Mouse (Mus musculus) liver, embryonic 13.5 days (tissue): Measurements from ENCODE around the gene Akp3. TPM values are rescaled to one million over a fixed set of nuclear protein-coding genes. Genes with fewer than 3 reads are reported as not detected.

Experiments used
- ATAC-seq: fragments of 200-750 bp; cut with Nextera tagmentation; 2 replicates; pipeline ENCODE4 v1.8.0; 2017; ENCODE audit warnings: low read depth, mild to moderate bottlenecking, moderate number of reproducible peaks, moderate library complexity
- DNase-seq: peaks from one replicate; pipeline ENCODE4 v3.0.0; 2022
- H3K27ac ChIP-seq: fragments of 300-500 bp; sonication (generic); 2 replicates; pipeline ENCODE4 v1.5.1; 2015; ENCODE audit warnings: moderate library complexity, mild to moderate bottlenecking, inconsistent platforms
- H3K27me3 ChIP-seq: fragments of 300-500 bp; sonication (generic); 2 replicates; pipeline ENCODE4 v1.6.1; 2015; ENCODE audit warnings: mild to moderate bottlenecking, inconsistent platforms
- H3K36me3 ChIP-seq: fragments of 300-500 bp; sonication (generic); 2 replicates; pipeline ENCODE4 v1.6.1; 2015; ENCODE audit warnings: mild to moderate bottlenecking, inconsistent platforms
- H3K4me1 ChIP-seq: fragments of 300-500 bp; sonication (generic); replicated peaks from 2 replicates; pipeline ENCODE4 v1.6.1; 2015; ENCODE audit warnings: inconsistent platforms
- H3K4me2 ChIP-seq: fragments of 300-500 bp; sonication (generic); 2 replicates; pipeline ENCODE4 v1.6.1; 2015; ENCODE audit warnings: inconsistent platforms, mild to moderate bottlenecking, moderate library complexity
- H3K4me3 ChIP-seq: fragments of 300-500 bp; sonication (generic); replicated peaks from 2 replicates; pipeline ENCODE4 v1.5.1; 2015; ENCODE audit warnings: mild to moderate bottlenecking, inconsistent platforms
- H3K9ac ChIP-seq: fragments of 300-500 bp; sonication (generic); 2 replicates; pipeline ENCODE4 v1.6.1; 2015; ENCODE audit warnings: mild to moderate bottlenecking, inconsistent platforms
- H3K9me3 ChIP-seq: fragments of 300-500 bp; sonication (generic); replicated peaks from 2 replicates; pipeline ENCODE4 v1.6.1; 2016; ENCODE audit warnings: inconsistent platforms
- WGBS: fragments of 180-500 bp; shearing (Covaris S2); methylation state at CpG from one replicate; pipeline ENCODE4 v1.1.7; 2015; ENCODE audit not compliant: insufficient replicate concordance; 5-methylcytosine and 5-hydroxymethylcytosine counted together
- polyA plus RNA-seq: library from polyadenylated mRNA; unstranded; fragments of >200 nt; fragmentation: Nextera tagmentation; extraction: Ambion mirVana; gene quantifications from 2 replicates; pipeline ENCODE4 v1.2.1, GENCODE M21; 2015

Gene Akp3
- not detected in 2 replicates for polyA plus RNA-seq

GRCm38 (mm10) chr1:87124673-87125072, at the start of gene Akp3:
TSS of gene Akp3 (plus strand) at chr1:87124973.
- no peak within 1 kb of the TSS for H3K4me2 ChIP-seq
- no peak for DNase-seq

GRCm38 (mm10) chr1:87086196-87086595, 38.6 kb upstream of the Akp3 start:
- Histone ChIP-seq H3K27me3 (0 out of 2 replicates have a peak, but pooled peaks cover 5% of the 10 kb centered on the region), H3K4me2 (no peak overlapping the region), H3K36me3 (no peaks in the 10 kb centered on the region), H3K9me3 (no peaks in the 10 kb centered on the region), H3K9ac (no peak overlapping the region), H3K27ac (no peak overlapping the region), H3K4me1 (no peaks in the 10 kb centered on the region), H3K4me3 (no peak overlapping the region)
- WGBS: 45% methylated on average over 4 of the region's 4 CpGs
- ATAC-seq (no peak), DNase-seq (no peak)

More at GRCm38 (mm10) chr1:87124673-87125072, at the start of gene Akp3:
- Histone ChIP-seq H3K4me3 (no peak within 1 kb of the TSS), H3K4me1 (no peaks in the 10 kb centered on the region), H3K27me3 (peaks cover 43% of the 10 kb centered on the region), H3K9ac (no peak within 1 kb of the TSS), H3K9me3 (no peaks in the 10 kb centered on the region), H3K27ac (no peak within 1 kb of the TSS), H3K36me3 (no peaks in the 10 kb centered on the region)
- ATAC-seq: no peak
- WGBS: 58% methylated on average over 6 of the region's 6 CpGs

GRCm38 (mm10) chr1:87086964-87087363, 37.8 kb upstream of the Akp3 start:
- H3K4me1 ChIP-seq: no peaks in the 10 kb centered on the region
- 61% methylated on average over 17 of the region's 17 CpGs for WGBS
- H3K36me3 ChIP-seq: no peaks in the 10 kb centered on the region
- H3K27me3 ChIP-seq: 0 out of 2 replicates have a peak, but pooled peaks cover 5% of the 10 kb centered on the region
- H3K4me3 ChIP-seq: no peak overlapping the region
- ATAC-seq (no peak), DNase-seq (no peak)
- no peak overlapping the region for H3K27ac ChIP-seq
- no peaks in the 10 kb centered on the region for H3K9me3 ChIP-seq
- no peak overlapping the region for H3K9ac ChIP-seq
- H3K4me2 ChIP-seq: no peak overlapping the region

- Histone ChIP-seq H3K27ac (no peak overlapping the region), H3K9ac (no peak overlapping the region), H3K4me3 (no peak overlapping the region), H3K9me3 (no peaks in the 10 kb centered on the region), H3K27me3 (0 out of 2 replicates have a peak, but pooled peaks cover 4% of the 10 kb centered on the region), H3K4me1 (no peaks in the 10 kb centered on the region), H3K4me2 (no peak overlapping the region), H3K36me3 (no peaks in the 10 kb centered on the region)
- DNase-seq (no peak), ATAC-seq (no peak)
- 84% methylated on average over 11 of the region's 11 CpGs for WGBS
Measured at GRCm38 (mm10) chr1:87089251-87089650, 35.5 kb upstream of the Akp3 start.

GRCm38 (mm10) chr1:87089828-87090227, 34.9 kb upstream of the Akp3 start, which contains the start of gene Alppl2:
TSS of gene Alppl2 (minus strand) at chr1:87089928.
- H3K9me3 ChIP-seq: no peaks in the 10 kb centered on the region
- no peak within 1 kb of the TSS for H3K9ac ChIP-seq
- H3K27ac ChIP-seq: no peak within 1 kb of the TSS
- H3K4me3 ChIP-seq: no peak within 1 kb of the TSS
- H3K4me2 ChIP-seq: no peak within 1 kb of the TSS
- H3K27me3 ChIP-seq: no peaks in the 10 kb centered on the region
- H3K36me3 ChIP-seq: no peaks in the 10 kb centered on the region
- ATAC-seq (no peak), DNase-seq (no peak)
- no peaks in the 10 kb centered on the region for H3K4me1 ChIP-seq
- 59% methylated on average over 4 of the region's 4 CpGs for WGBS

- Histone ChIP-seq H3K4me2 (no peak overlapping the region), H3K27me3 (peaks cover 16% of the 10 kb centered on the region), H3K9me3 (no peaks in the 10 kb centered on the region), H3K4me1 (0 out of 2 replicates have a peak, but pooled peaks cover 2% of the 10 kb centered on the region), H3K9ac (no peak overlapping the region), H3K27ac (no peak overlapping the region), H3K36me3 (no peaks in the 10 kb centered on the region), H3K4me3 (no peak overlapping the region)
- DNase-seq: no peak
- ATAC-seq: no peak
- 68% methylated on average over 8 of the region's 8 CpGs for WGBS
Measured at GRCm38 (mm10) chr1:87095642-87096041, 29.1 kb upstream of the Akp3 start.

DNA sequence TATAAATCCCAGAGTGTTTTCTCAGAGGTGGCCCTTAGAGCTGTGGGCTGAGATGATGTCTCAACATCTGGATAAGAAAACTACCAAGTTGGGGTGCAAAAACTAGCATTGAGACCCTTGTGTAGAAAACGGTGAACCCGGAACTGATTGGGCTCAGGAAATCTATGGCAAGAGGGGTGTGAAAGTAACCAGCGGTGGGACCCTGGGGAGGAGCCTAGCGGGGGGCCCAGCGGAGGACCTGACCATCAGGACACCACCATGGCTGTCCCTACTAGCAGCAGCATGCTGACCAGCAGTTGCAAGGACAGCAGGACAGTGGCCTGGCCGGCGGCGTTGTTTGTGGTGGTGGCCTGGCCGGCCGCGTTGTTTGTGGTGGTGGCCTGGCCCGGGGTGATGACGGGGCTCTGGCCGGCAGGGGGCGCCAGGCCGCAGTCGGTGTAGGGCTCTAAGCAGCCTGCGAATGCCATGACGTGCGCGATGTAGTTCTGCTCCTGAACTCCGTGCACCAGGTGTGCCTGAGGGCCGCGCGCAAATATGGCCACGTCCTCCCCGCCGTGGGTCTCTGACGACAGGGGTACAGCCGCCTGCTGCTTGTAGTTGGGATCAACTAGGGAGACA, 26.3 kb upstream of the Akp3 start:
- peaks cover 18% of the 10 kb centered on the region for H3K27me3 ChIP-seq
- no peak overlapping the region for H3K27ac ChIP-seq
- H3K36me3 ChIP-seq: no peaks in the 10 kb centered on the region
- no peak overlapping the region for H3K4me3 ChIP-seq
- no peak overlapping the region for H3K9ac ChIP-seq
- peaks cover 2% of the 10 kb centered on the region; the same call in 1 of the 2 replicates for H3K4me1 ChIP-seq
- H3K9me3 ChIP-seq: no peaks in the 10 kb centered on the region
- ATAC-seq (0 out of 2 replicates have a peak, but pooled peaks have one; percentile 26), DNase-seq (peak; percentile 28)
- 14% methylated on average over 30 of the region's 30 CpGs for WGBS
- peak overlapping the region; percentile 19; the same call in 1 of the 2 replicates for H3K4me2 ChIP-seq

DNA sequence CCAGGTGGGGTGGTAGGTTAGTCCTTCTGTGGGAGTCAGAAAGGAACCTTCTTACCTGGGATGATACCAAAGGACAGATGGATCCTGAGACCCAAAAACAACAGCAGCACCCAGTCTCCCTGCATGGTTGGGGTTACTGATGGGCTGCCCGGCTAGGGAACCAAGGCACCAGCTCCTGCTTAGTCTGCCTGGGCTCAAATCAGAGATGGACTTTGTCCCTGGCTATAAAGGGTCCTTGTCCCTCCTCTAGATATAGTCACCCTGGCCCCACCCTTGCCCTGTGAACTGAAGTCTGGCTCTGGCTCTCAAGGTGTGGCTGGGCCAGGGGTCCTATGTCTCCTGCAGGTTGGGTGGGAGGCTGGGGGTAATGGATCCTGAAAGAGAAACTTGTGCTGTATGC, 23.4 kb upstream of the Akp3 start, which contains the start of gene Alpi:
TSS of gene Alpi (minus strand) at position 196 of the 400 bp plus-strand sequence.
- no peak for ATAC-seq
- Histone ChIP-seq H3K9me3 (no peaks in the 10 kb centered on the region), H3K9ac (no peak within 1 kb of the TSS), H3K27ac (no peak within 1 kb of the TSS), H3K27me3 (peaks cover 14% of the 10 kb centered on the region), H3K4me2 (no peak within 1 kb of the TSS), H3K36me3 (no peaks in the 10 kb centered on the region), H3K4me3 (no peak within 1 kb of the TSS), H3K4me1 (peaks cover 2% of the 10 kb centered on the region; the same call in 1 of the 2 replicates)
- no peak for DNase-seq
- WGBS: 64% methylated on average over 1 of the region's 1 CpGs

GRCm38 (mm10) chr1:87102114-87102513, 22.7 kb upstream of the Akp3 start:
- Histone ChIP-seq H3K4me1 (peaks cover 2% of the 10 kb centered on the region; the same call in 1 of the 2 replicates), H3K4me2 (no peak overlapping the region), H3K9ac (no peak overlapping the region), H3K4me3 (no peak overlapping the region), H3K9me3 (no peaks in the 10 kb centered on the region), H3K27ac (no peak overlapping the region), H3K27me3 (peaks cover 14% of the 10 kb centered on the region), H3K36me3 (no peaks in the 10 kb centered on the region)
- no peak for DNase-seq
- no peak for ATAC-seq
- 48% methylated on average over 3 of the region's 3 CpGs for WGBS

DNA sequence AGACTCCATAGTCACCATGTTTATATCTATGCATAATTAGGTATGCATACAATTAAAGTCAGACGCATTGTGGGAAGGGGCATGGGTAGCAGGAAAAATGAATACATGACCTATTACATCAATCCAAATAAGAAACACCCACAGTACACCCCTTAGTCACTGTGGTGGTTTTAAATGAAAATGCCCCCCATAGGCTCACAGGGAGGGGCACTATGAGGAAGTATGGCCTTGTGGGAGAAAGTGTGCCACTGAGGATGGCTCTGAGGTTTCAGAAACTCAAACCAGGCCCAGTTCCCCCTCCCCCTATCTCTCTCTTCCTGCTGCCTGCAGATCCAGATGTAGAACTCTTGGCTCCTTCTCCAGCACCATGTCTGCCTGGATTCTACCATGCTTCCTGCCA, 20.8 kb upstream of the Akp3 start:
- no peak overlapping the region for H3K27ac ChIP-seq
- WGBS: 59% methylated on average over 1 of the region's 1 CpGs
- H3K4me1 ChIP-seq: no peaks in the 10 kb centered on the region; the same call in 1 of the 2 replicates
- no peak overlapping the region for H3K4me3 ChIP-seq
- no peaks in the 10 kb centered on the region for H3K9me3 ChIP-seq
- H3K9ac ChIP-seq: no peak overlapping the region
- H3K27me3 ChIP-seq: peaks cover 14% of the 10 kb centered on the region
- no peak overlapping the region for H3K4me2 ChIP-seq
- ATAC-seq: no peak
- no peaks in the 10 kb centered on the region for H3K36me3 ChIP-seq
- DNase-seq: no peak

GRCm38 (mm10) chr1:87106536-87106935, 18.2 kb upstream of the Akp3 start:
- WGBS: 64% methylated on average over 8 of the region's 8 CpGs

DNA sequence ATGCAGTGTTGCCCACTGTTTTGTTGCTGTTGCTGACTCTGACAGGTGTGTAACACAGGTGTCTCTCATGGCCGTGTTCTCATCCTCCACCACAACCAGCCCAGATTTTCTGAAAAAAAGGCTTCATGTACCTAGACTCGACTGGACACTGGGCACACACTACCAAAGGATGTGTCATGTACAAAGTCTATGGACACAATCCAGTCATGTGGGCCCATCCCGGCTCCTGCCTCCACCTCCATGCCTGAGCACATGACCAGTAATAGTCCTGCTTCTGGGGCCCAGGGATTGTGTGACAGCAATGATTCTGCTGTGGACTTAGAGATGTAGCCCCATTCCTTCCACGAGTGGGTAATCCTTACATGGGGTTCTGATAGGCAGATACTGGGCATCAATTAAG, 16.2 kb upstream of the Akp3 start:
- H3K4me2 ChIP-seq: no peak overlapping the region
- 61% methylated on average over 4 of the region's 4 CpGs for WGBS
- ATAC-seq: no peak

More at GRCm38 (mm10) chr1:87106536-87106935, 18.2 kb upstream of the Akp3 start:
- ATAC-seq (no peak), DNase-seq (no peak)
- no peak overlapping the region for H3K9ac ChIP-seq
- no peak overlapping the region for H3K4me3 ChIP-seq
- no peak overlapping the region for H3K4me2 ChIP-seq
- H3K36me3 ChIP-seq: no peaks in the 10 kb centered on the region
- H3K27me3 ChIP-seq: 0 out of 2 replicates have a peak, but pooled peaks cover 2% of the 10 kb centered on the region
- H3K4me1 ChIP-seq: no peaks in the 10 kb centered on the region; the same call in 1 of the 2 replicates
- no peaks in the 10 kb centered on the region for H3K9me3 ChIP-seq
- no peak overlapping the region for H3K27ac ChIP-seq

More for the DNA sequence above, 16.2 kb upstream of the Akp3 start:
- Histone ChIP-seq H3K4me3 (no peak overlapping the region), H3K27me3 (no peaks in the 10 kb centered on the region), H3K27ac (no peak overlapping the region), H3K36me3 (no peaks in the 10 kb centered on the region), H3K4me1 (no peaks in the 10 kb centered on the region), H3K9me3 (no peaks in the 10 kb centered on the region), H3K9ac (no peak overlapping the region)
- no peak for DNase-seq
